Mouse (Mus musculus) 416B (cell line): ENCODE measurements around the gene Phyhipl.

ENCODE experiments used
- DNase-seq: peaks from one replicate; pipeline ENCODE4 v3.0.0; 2011; ENCODE audit warnings: low read depth

The Phyhipl gene

GRCm38 (mm10) chr10:70655828-70656227 is at the start of gene Phyhipl:
Phyhipl (minus strand) TSS chr10:70655965.
- no peak for DNase-seq

- peak; percentile 8 for DNase-seq
These were observed 47.4 kb upstream of the Phyhipl start for GRCm38 (mm10) chr10:70703211-70703610.

- no peak for DNase-seq
These were observed 43.8 kb upstream of the Phyhipl start for GRCm38 (mm10) chr10:70699581-70699980.

GRCm38 (mm10) chr10:70698014-70698413 is 42.2 kb upstream of the Phyhipl start:
- no peak for DNase-seq

GRCm38 (mm10) chr10:70696748-70697585 is 41.2 kb upstream of the Phyhipl start:
- no peak for DNase-seq

GRCm38 (mm10) chr10:70689346-70689745 is 33.6 kb upstream of the Phyhipl start:
- DNase-seq = no peak

GRCm38 (mm10) chr10:70688881-70689280 is 33.1 kb upstream of the Phyhipl start:
- DNase-seq = no peak

- no peak for DNase-seq
These were observed 31.4 kb upstream of the Phyhipl start for GRCm38 (mm10) chr10:70686941-70687703.

GRCm38 (mm10) chr10:70686505-70686904 is 30.7 kb upstream of the Phyhipl start:
- no peak for DNase-seq

- no peak for DNase-seq
These were observed 27.7 kb upstream of the Phyhipl start for GRCm38 (mm10) chr10:70683508-70683907.

- DNase-seq = no peak
These were observed 22.2 kb upstream of the Phyhipl start for GRCm38 (mm10) chr10:70677946-70678345.

- DNase-seq = no peak
These were observed 507 bp upstream of the Phyhipl start for GRCm38 (mm10) chr10:70656272-70656671.

- no peak for DNase-seq
These were observed 1.1 kb downstream of the Phyhipl start for GRCm38 (mm10) chr10:70654655-70655054.

GRCm38 (mm10) chr10:70654139-70654538 is 1.6 kb downstream of the Phyhipl start:
- no peak for DNase-seq

- no peak for DNase-seq
These were observed 3.8 kb downstream of the Phyhipl start for GRCm38 (mm10) chr10:70651769-70652648.

- no peak for DNase-seq
These were observed 6.9 kb downstream of the Phyhipl start for GRCm38 (mm10) chr10:70648831-70649230.

GRCm38 (mm10) chr10:70643131-70643530 is 12.6 kb downstream of the Phyhipl start:
- no peak for DNase-seq

GRCm38 (mm10) chr10:70640896-70641596 is 14.7 kb downstream of the Phyhipl start:
- no peak for DNase-seq

- DNase-seq = no peak
These were observed 15.6 kb downstream of the Phyhipl start for GRCm38 (mm10) chr10:70640075-70640737.

GRCm38 (mm10) chr10:70637640-70638328 is 18.0 kb downstream of the Phyhipl start:
- DNase-seq = no peak
